Mouse (Mus musculus): Measurements from ENCODE around the gene Tead1.

GRCm38 (mm10) chr7:112864188-112864587 lies 185.1 kb downstream of the Tead1 start:
- TF ChIP-seq CTCF (IDR thresholded peaks at IDR 0.05; ENCODE audit: borderline replicate concordance, control insufficient read depth, extremely low read depth, insufficient read depth, low read length, poor library complexity) (no peak), POLR2A (IDR thresholded peaks at IDR 0.05; ENCODE audit: control insufficient read depth, extremely low read depth, insufficient read depth, low read length, poor library complexity) (no peak)
